Mouse (Mus musculus) heart, postnatal 0 days (tissue): ENCODE results near the gene Cox11.

Source experiments
- CTCF ChIP-seq: IDR thresholded peaks from 2 replicates; pipeline ENCODE4 v1.5.1; 2016; ENCODE audit warnings: antibody characterized with exemption, control low read depth, low read depth
- EP300 ChIP-seq: IDR thresholded peaks from 2 replicates; pipeline ENCODE4 v1.6.1; 2016; ENCODE audit warnings: antibody characterized with exemption, low read depth

DNA sequence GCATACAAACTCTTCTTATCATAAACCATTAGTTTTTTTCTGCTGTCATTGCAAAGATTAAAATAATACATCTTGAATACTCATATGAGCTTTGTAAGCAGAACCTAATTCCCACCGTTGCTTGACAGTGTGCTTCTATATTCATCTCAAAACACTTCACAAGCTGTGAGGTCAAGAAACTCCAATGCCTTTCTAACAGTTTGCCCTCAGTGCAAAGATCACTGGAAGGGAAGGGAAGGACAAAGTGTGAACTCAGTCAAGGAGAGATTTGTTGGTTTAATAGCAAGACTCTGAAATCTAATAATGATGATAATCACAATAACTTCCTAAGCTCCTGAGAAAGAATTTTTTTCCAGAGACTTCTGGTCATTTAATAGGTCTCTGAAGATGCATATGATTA is 10.2 kb upstream of the Cox11 start:
- no peak for TF ChIP-seq EP300
- TF ChIP-seq CTCF: no peak
